ENCODE assay signal across 9 mouse cellular contexts in genomic region chr8:11382933-11383332, GRCm38 (mm10).
DNase-seq lines count a peak whose midpoint lies in the region; ATAC-seq and TF ChIP-seq lines count a peak whose summit lies in the region.
"Had no signal": no experiment of that assay in that cellular context is flagged by ENCODE, and none has a peak within 500 bp of the region (broad histone marks: within the 10 kb centered on the region; RNA-seq: fewer than 3 reads in every experiment).

No protein-coding gene starts in this region.

- TF ChIP-seq CTCF in lung, embryonic 14.5 days (IDR thresholded peaks at IDR 0.05; ENCODE audit: low read depth), result no peak
- TF ChIP-seq CTCF in small intestine, adult 2 months (IDR thresholded peaks at IDR 0.05; ENCODE audit: extremely low read depth, insufficient read length, insufficient replicate concordance, low read depth, low read length), result no peak

- no peaks in the 10 kb centered on the region for H3K9me3 ChIP-seq in lung, embryonic 14.5 days (ENCODE audit: low read depth, low read length)
- H3K9me3 ChIP-seq: liver, embryonic 13.5 days had no signal

- H3K27ac ChIP-seq in lung, embryonic 14.5 days (ENCODE audit: low read depth), result peak overlapping the region; percentile 65
- peak overlapping the region; percentile 49; the same call in 1 of the 2 replicates for H3K27ac ChIP-seq in small intestine, adult 2 months (ENCODE audit: insufficient read depth, low read depth, low read length)
- H3K27ac ChIP-seq: liver, embryonic 13.5 days had no signal

- H3K4me2 ChIP-seq in lung, embryonic 14.5 days, result no peak overlapping the region
- H3K4me2 ChIP-seq: liver, embryonic 13.5 days had no signal

- no peaks in the 10 kb centered on the region for H3K27me3 ChIP-seq in lung, embryonic 14.5 days (ENCODE audit: insufficient read depth, low read length)
- no peaks in the 10 kb centered on the region for H3K27me3 ChIP-seq in small intestine, adult 2 months (ENCODE audit: control insufficient read depth, insufficient read depth, low read length)
- H3K27me3 ChIP-seq: liver, embryonic 13.5 days had no signal

- H3K4me1 ChIP-seq in lung, embryonic 14.5 days (ENCODE audit: insufficient read depth), result peaks cover 23% of the 10 kb centered on the region; the same call in 1 of the 2 replicates
- H3K4me1 ChIP-seq in small intestine, adult 2 months (ENCODE audit: control insufficient read depth, insufficient read depth, insufficient read length, low read length), result 0 out of 2 replicates have a peak, but pooled peaks cover 1% of the 10 kb centered on the region
- H3K4me1 ChIP-seq: liver, embryonic 13.5 days had no signal

- no peak overlapping the region for H3K9ac ChIP-seq in lung, embryonic 14.5 days
- H3K9ac ChIP-seq: liver, embryonic 13.5 days had no signal

- ATAC-seq in lung, embryonic 14.5 days (ENCODE audit: insufficient read depth), result no peak

- H3K36me3 ChIP-seq in lung, embryonic 14.5 days (ENCODE audit: insufficient read depth), result no peaks in the 10 kb centered on the region
- no peaks in the 10 kb centered on the region for H3K36me3 ChIP-seq in small intestine, adult 2 months (ENCODE audit: control insufficient read depth, insufficient read depth, low read length)
- H3K36me3 ChIP-seq: liver, embryonic 13.5 days had no signal

- TF ChIP-seq POLR2A in small intestine, adult 2 months (IDR thresholded peaks at IDR 0.05; ENCODE audit: low read depth, low read length), result no peak

- DNase-seq in heart, adult 18-20 months, result peak; percentile 61 to 66
- DNase-seq in heart, postnatal 4 days, result no peak
- DNase-seq in lung, embryonic 14.5 days, result no peak
- no peak for DNase-seq in lung, postnatal 4 days
- peak; percentile 96 for DNase-seq in fat pad, adult 2 months (ENCODE audit: extremely low read depth, low read depth, low spot score)
- DNase-seq in cerebellum, adult 11 months, result no peak
- DNase-seq in gastrocnemius, postnatal 14 days, result no peak
- DNase-seq: liver, embryonic 13.5 days had no signal

- no peak overlapping the region for H3K4me3 ChIP-seq in lung, embryonic 14.5 days (ENCODE audit: low read depth, low read length)
- no peak overlapping the region for H3K4me3 ChIP-seq in small intestine, adult 2 months (ENCODE audit: low read depth, low read length)
- H3K4me3 ChIP-seq: liver, embryonic 13.5 days had no signal

- 54% methylated on average over 3 of the region's 3 CpGs for WGBS in lung, embryonic 14.5 days
- WGBS in small intestine, adult 2 months, result 63% methylated on average over 3 of the region's 3 CpGs

- intact Hi-C loops in gastrocnemius, postnatal 14 days (cut with DNase I; ENCODE audit: low total_unique reads), result no loop called here

Comparison
In these comparisons a context has a peak if more than half of its experiments do, and no peak if none do; other contexts are left out.
1. DNase-seq: peak in heart, adult 18-20 months (2 of 2) and fat pad, adult 2 months (single experiment); none in heart, postnatal 4 days (single experiment), lung, embryonic 14.5 days (single experiment), lung, postnatal 4 days (0 of 2), cerebellum, adult 11 months (single experiment) and gastrocnemius, postnatal 14 days (single experiment).